Mouse (Mus musculus) midbrain, embryonic 14.5 days (tissue): ENCODE results near the gene Ston2. TPM values are rescaled to one million over a fixed set of nuclear protein-coding genes. Genes with fewer than 3 reads are reported as not detected.
A peak's percentile ranks its signal among the peaks of the same experiment; 100 is the strongest.

Experiments
- ATAC-seq: fragments of 200-750 bp; cut with Nextera tagmentation; 2 replicates; pipeline ENCODE4 v1.8.0; 2017; ENCODE audit warnings: moderate number of reproducible peaks, moderate library complexity; ENCODE audit not compliant: low FRiP score, low TSS enrichment
- DNase-seq: peaks from one replicate; pipeline ENCODE4 v3.0.0-alpha.2; 2015
- H3K27ac ChIP-seq: fragments of 300-500 bp; sonication (generic); replicated peaks from 2 replicates; pipeline ENCODE4 v1.5.1; 2014; ENCODE audit warnings: mild to moderate bottlenecking, low read depth, low read length, moderate library complexity
- H3K27me3 ChIP-seq: fragments of 300-500 bp; sonication (generic); 2 replicates; pipeline ENCODE4 v1.6.1; 2014; ENCODE audit warnings: low read length, control low read depth, mixed read lengths; ENCODE audit not compliant: control insufficient read depth, insufficient read depth
- H3K36me3 ChIP-seq: fragments of 300-500 bp; sonication (generic); 2 replicates; pipeline ENCODE4 v1.6.1; 2014; ENCODE audit warnings: low read length, control low read depth; ENCODE audit not compliant: control insufficient read depth, insufficient read depth
- H3K4me1 ChIP-seq: fragments of 300-500 bp; sonication (generic); 2 replicates; pipeline ENCODE4 v1.6.1; 2014; ENCODE audit warnings: mild to moderate bottlenecking, antibody characterized with exemption, low read length, control low read depth; ENCODE audit not compliant: control insufficient read depth, insufficient read depth
- H3K4me2 ChIP-seq: fragments of 300-500 bp; sonication (generic); 2 replicates; pipeline ENCODE4 v1.6.1; 2014; ENCODE audit warnings: mild to moderate bottlenecking, low read length, moderate library complexity
- H3K4me3 ChIP-seq: fragments of 300-500 bp; sonication (generic); replicated peaks from 2 replicates; pipeline ENCODE4 v1.5.1; 2014; ENCODE audit warnings: low read depth, low read length
- H3K9ac ChIP-seq: fragments of 300-500 bp; sonication (generic); replicated peaks from 2 replicates; pipeline ENCODE4 v1.6.1; 2014; ENCODE audit warnings: mild to moderate bottlenecking, low read length, moderate library complexity
- H3K9me3 ChIP-seq: fragments of 300-500 bp; sonication (generic); 2 replicates; pipeline ENCODE4 v1.6.1; 2016; ENCODE audit warnings: low read length, control low read depth, mixed read lengths; ENCODE audit not compliant: control insufficient read depth
- WGBS: fragments of 180-500 bp; shearing (Covaris S2); extraction: QIAGEN DNeasy Blood & Tissue Kit; methylation state at CpG from one replicate; pipeline ENCODE4 v1.1.7; 2014; 5-methylcytosine and 5-hydroxymethylcytosine counted together
- polyA plus RNA-seq: library from polyadenylated mRNA; unstranded; fragments of >200 nt; fragmentation: Nextera tagmentation; extraction: Ambion mirVana; gene quantifications from 2 replicates; pipeline ENCODE4 v1.2.1, GENCODE M21; 2014

The Ston2 gene
- 4.7 and 5.0 TPM in 2 replicates for polyA plus RNA-seq

- Histone ChIP-seq H3K9ac (no peak within 1 kb of the TSS), H3K27me3 (no peaks in the 10 kb centered on the region), H3K4me2 (no peak within 1 kb of the TSS), H3K4me3 (no peak within 1 kb of the TSS), H3K4me1 (no peaks in the 10 kb centered on the region), H3K36me3 (no peaks in the 10 kb centered on the region), H3K9me3 (no peaks in the 10 kb centered on the region), H3K27ac (no peak within 1 kb of the TSS)
- WGBS, result 91% methylated on average over 9 of the region's 9 CpGs
- DNase-seq (no peak), ATAC-seq (no peak)
These were observed at the start of gene Ston2 for GRCm38 (mm10) chr12:91787959-91788437. Ston2 (minus strand) TSS chr12:91788387.

DNA sequence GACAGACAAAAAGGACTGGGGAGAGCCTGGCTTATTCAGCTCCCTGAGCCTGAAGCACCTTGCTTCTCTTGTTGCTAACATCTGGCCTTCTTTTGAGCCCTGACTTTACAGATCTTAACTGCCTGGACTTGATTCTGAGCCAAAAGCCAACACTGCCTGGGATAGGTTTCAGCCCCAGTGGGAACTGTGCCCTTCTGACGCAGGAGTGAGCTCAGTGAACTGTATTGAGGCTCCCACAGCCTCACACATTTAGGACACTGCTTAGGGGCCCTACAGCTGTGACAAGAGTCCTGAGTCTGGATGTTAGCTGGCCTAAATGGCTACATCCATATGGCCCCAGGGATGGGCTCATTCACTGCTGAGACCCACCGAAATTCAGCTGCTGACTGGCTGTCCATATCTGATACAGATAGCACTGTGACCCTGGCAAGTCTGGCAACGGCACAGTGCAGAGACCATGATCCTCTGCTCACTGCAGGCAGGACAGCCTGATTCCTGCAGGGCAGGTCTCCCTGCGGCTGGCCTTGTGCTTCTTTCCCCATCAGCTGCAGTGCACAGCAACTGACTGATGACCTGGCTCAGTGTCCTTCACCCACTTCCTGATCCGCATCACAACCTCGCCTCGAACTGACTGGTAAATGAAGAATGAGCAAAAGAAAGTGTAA lies 49.3 kb upstream of the Ston2 start:
- H3K4me2 ChIP-seq, result no peak overlapping the region
- DNase-seq (no peak), ATAC-seq (no peak)
- H3K4me1 ChIP-seq, result no peaks in the 10 kb centered on the region
- H3K36me3 ChIP-seq, result peaks cover 88% of the 10 kb centered on the region
- H3K4me3 ChIP-seq, result no peak overlapping the region
- H3K27ac ChIP-seq, result no peak overlapping the region
- 94% methylated on average over 7 of the region's 7 CpGs for WGBS
- no peak overlapping the region for H3K9ac ChIP-seq
- H3K27me3 ChIP-seq, result no peaks in the 10 kb centered on the region
- H3K9me3 ChIP-seq, result no peaks in the 10 kb centered on the region

DNA sequence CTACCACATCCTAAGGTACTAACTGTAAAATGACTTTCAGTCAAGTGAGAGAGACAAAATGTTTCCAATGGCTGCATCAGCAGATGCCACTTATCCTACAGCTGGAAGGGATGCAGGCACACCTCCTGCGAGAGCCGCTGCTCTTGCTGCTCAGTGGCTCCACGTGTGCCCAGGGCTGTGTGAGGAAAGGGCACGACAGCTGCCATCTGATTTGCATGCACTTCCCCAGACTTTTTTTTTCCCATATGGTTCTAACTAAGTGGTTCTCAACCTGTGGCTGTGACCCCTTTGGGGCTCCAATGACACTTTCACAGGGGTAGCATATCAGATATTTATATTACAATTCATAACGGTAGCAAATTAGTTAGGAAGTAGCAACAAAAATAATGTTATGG lies 45.7 kb upstream of the Ston2 start:
- Histone ChIP-seq H3K27ac (no peak overlapping the region), H3K36me3 (peaks cover 80% of the 10 kb centered on the region), H3K4me3 (no peak overlapping the region), H3K9ac (no peak overlapping the region), H3K9me3 (no peaks in the 10 kb centered on the region), H3K4me2 (no peak overlapping the region), H3K27me3 (no peaks in the 10 kb centered on the region), H3K4me1 (no peaks in the 10 kb centered on the region)
- ATAC-seq, result no peak
- 71% methylated on average over 5 of the region's 5 CpGs for WGBS
- no peak for DNase-seq

- DNase-seq, result no peak
- Histone ChIP-seq H3K9ac (no peak overlapping the region), H3K4me1 (no peaks in the 10 kb centered on the region), H3K4me2 (no peak overlapping the region), H3K36me3 (peaks cover 78% of the 10 kb centered on the region), H3K27me3 (no peaks in the 10 kb centered on the region), H3K27ac (no peak overlapping the region), H3K4me3 (no peak overlapping the region), H3K9me3 (no peaks in the 10 kb centered on the region)
- 99% methylated on average over 3 of the region's 3 CpGs for WGBS
- no peak for ATAC-seq
These were observed 45.2 kb upstream of the Ston2 start for GRCm38 (mm10) chr12:91833237-91833938.

- no peaks in the 10 kb centered on the region for H3K4me1 ChIP-seq
- no peak overlapping the region for H3K4me3 ChIP-seq
- H3K36me3 ChIP-seq, result peaks cover 77% of the 10 kb centered on the region
- no peak overlapping the region for H3K9ac ChIP-seq
- 89% methylated on average over 7 of the region's 7 CpGs for WGBS
- no peak overlapping the region for H3K27ac ChIP-seq
- no peaks in the 10 kb centered on the region for H3K27me3 ChIP-seq
- H3K4me2 ChIP-seq, result no peak overlapping the region
- no peak for DNase-seq
- no peak for ATAC-seq
- no peaks in the 10 kb centered on the region for H3K9me3 ChIP-seq
These were observed 43.2 kb upstream of the Ston2 start for GRCm38 (mm10) chr12:91831410-91831809.

DNA sequence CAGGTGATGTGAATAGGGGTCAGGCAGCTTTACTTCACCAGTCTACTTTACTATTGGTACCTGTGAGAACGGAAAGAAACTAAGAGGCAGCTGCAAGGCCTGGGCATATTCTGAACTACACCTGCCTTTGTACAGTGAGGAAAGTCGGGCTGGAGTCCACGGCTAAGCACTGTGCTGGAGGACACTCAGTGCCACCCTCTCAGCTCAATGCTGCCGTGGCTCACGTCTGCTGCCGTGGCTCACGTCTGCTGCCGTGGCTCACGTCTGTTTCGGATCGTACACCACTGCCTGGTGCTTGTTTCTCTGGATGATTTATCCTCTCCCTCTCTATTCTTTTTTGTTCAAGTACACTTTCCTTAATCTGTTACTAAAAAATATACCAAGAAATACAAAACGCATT lies 32.3 kb upstream of the Ston2 start:
- DNase-seq (no peak), ATAC-seq (no peak)
- H3K27me3 ChIP-seq, result no peaks in the 10 kb centered on the region
- H3K36me3 ChIP-seq, result peaks cover 77% of the 10 kb centered on the region
- H3K9ac ChIP-seq, result no peak overlapping the region
- WGBS, result 94% methylated on average over 12 of the region's 12 CpGs
- H3K9me3 ChIP-seq, result no peaks in the 10 kb centered on the region
- H3K4me2 ChIP-seq, result no peak overlapping the region
- H3K27ac ChIP-seq, result no peak overlapping the region
- no peak overlapping the region for H3K4me3 ChIP-seq
- H3K4me1 ChIP-seq, result no peaks in the 10 kb centered on the region

DNA sequence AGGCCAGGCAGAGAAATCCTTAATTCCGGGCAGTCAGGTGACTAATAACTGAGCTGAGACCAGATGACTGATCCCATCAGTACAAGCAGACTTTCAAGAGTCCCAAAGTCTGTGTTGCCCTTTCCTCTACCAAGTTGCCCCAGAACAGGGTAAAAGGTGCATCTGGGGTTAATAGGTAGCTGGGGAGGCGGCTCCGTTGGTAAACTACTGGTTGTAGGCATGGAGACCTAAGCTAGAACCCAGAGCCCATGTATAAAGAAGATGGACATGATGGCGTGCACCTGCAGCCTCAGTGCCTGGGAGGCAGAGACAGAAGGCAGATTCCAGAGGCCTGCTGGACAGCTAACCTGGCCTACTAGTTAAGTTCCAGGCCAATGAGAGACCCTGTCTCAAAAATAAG lies 30.5 kb upstream of the Ston2 start:
- no peak overlapping the region for H3K4me3 ChIP-seq
- H3K9me3 ChIP-seq, result no peaks in the 10 kb centered on the region
- DNase-seq, result no peak
- no peak for ATAC-seq
- H3K36me3 ChIP-seq, result peaks cover 77% of the 10 kb centered on the region
- no peaks in the 10 kb centered on the region for H3K4me1 ChIP-seq
- no peaks in the 10 kb centered on the region for H3K27me3 ChIP-seq
- no peak overlapping the region for H3K4me2 ChIP-seq
- no peak overlapping the region for H3K27ac ChIP-seq
- H3K9ac ChIP-seq, result no peak overlapping the region
- WGBS, result 95% methylated on average over 4 of the region's 4 CpGs

- no peak overlapping the region for H3K27ac ChIP-seq
- H3K9me3 ChIP-seq, result no peaks in the 10 kb centered on the region
- no peak overlapping the region for H3K4me3 ChIP-seq
- H3K4me1 ChIP-seq, result no peaks in the 10 kb centered on the region
- DNase-seq (peak; percentile 84), ATAC-seq (peak; percentile 53; the same call in 1 of the 2 replicates)
- H3K9ac ChIP-seq, result no peak overlapping the region
- H3K36me3 ChIP-seq, result peaks cover 78% of the 10 kb centered on the region
- no peaks in the 10 kb centered on the region for H3K27me3 ChIP-seq
- 32% methylated on average over 10 of the region's 10 CpGs for WGBS
- no peak overlapping the region for H3K4me2 ChIP-seq
These were observed 27.8 kb upstream of the Ston2 start for GRCm38 (mm10) chr12:91815990-91816389.

GRCm38 (mm10) chr12:91815552-91815951 lies 27.4 kb upstream of the Ston2 start:
- Histone ChIP-seq H3K36me3 (peaks cover 82% of the 10 kb centered on the region), H3K4me1 (no peaks in the 10 kb centered on the region), H3K9ac (no peak overlapping the region), H3K27me3 (no peaks in the 10 kb centered on the region), H3K4me2 (no peak overlapping the region), H3K9me3 (no peaks in the 10 kb centered on the region), H3K4me3 (no peak overlapping the region), H3K27ac (no peak overlapping the region)
- no peak for DNase-seq
- ATAC-seq, result no peak
- 91% methylated on average over 11 of the region's 11 CpGs for WGBS
